Mouse (Mus musculus) leukemia stem cell, adult 10-12 weeks (primary cell): ENCODE results near the gene Tdrd9. TPM values are rescaled to one million over a fixed set of nuclear protein-coding genes. Genes with fewer than 3 reads are reported as not detected.

Experiments used
- polyA plus RNA-seq: library from polyadenylated mRNA; stranded (reverse); fragments of >175 nt; gene quantifications from 2 replicates; pipeline ENCODE4 v1.2.3, GENCODE M21; 2012; ENCODE audit warnings: low replicate concordance

The Tdrd9 gene
- not detected in 2 replicates for polyA plus RNA-seq

GRCm38 (mm10) chr12:111971231-111971686, at the start of gene Tdrd9:
Tdrd9 (plus strand) TSS chr12:111971559.

DNA sequence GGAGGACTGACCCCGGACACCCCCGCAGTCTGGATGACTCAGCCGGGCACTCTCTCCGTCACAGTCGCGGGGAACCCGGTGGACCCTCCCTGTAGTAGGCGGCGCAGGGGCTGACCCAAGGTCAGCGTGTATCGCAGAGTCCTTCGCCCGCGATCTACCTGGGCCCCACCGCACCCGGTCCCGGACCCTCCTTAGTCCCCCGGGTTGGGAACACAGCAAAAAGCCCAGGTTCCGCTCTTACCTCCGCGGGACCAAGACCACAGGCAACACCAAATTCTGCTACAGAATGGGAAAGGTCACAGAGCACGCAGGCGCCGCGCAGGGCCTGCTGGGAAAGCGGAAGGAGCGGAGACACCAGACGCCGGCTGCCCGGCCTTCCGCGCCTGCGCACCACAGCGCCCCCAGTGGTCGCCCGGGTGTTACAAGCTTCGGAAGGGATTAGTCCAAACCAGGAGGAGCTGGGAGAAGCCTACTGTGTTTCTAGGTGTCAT, 4.6 kb upstream of the Tdrd9 start, which contains the start of gene Atp5mpl:
Gene Atp5mpl, minus strand, starts transcription at position 295 of the 491 bp plus-strand sequence.

GRCm38 (mm10) chr12:111980887-111981367, 9.6 kb downstream of the Tdrd9 start, which contains the start of gene Rd3l:
Rd3l (minus strand) TSS chr12:111981317.

DNA sequence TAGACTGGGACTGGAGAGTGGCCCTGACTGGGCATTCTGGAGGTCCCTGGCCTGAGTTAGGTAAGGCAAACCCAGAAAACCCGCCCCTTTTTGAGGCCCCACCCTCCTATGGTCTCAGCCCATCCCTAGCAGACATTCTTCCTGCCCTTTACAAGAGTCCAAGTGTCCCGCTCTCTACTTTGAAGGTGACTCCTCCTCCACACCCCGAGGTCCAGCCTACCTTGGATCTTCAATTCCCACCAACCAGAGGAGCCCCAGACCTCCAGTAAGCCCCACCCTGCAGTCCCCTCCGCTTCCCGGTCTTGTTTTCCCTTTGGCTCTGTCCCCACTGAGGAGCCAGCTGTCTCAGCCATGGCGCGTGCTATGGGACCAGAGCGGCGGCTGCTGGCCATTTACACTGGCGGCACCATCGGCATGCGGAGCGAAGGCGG, 135.2 kb downstream of the Tdrd9 start, which contains the start of gene Aspg:
Gene Aspg, plus strand, starts transcription at position 139 of the 431 bp plus-strand sequence.

Other genes starting within 250 kb of the Tdrd9 start
- 35.1 and 44.2 TPM in 2 replicates for gene Klc1, start 212.7 kb upstream of the Tdrd9 start, polyA plus RNA-seq
- gene Xrcc3, start 157.7 kb upstream of the Tdrd9 start, polyA plus RNA-seq = 2.6 and 13.1 TPM in 2 replicates
- gene Zfyve21, start 157.4 kb upstream of the Tdrd9 start, polyA plus RNA-seq = 5.0 and 5.1 TPM in 2 replicates
- gene Ppp1r13b, start 63.4 kb upstream of the Tdrd9 start, polyA plus RNA-seq = 8.9 and 12.6 TPM in 2 replicates
- 9.4 and 13.0 TPM in 2 replicates for gene Atp5mpl, start 4.6 kb upstream of the Tdrd9 start, polyA plus RNA-seq
- not detected in 2 replicates for gene Rd3l, start 9.8 kb downstream of the Tdrd9 start, polyA plus RNA-seq
- gene Aspg, start 135.1 kb downstream of the Tdrd9 start, polyA plus RNA-seq = not detected in 2 replicates
- 0.54 and 0.64 TPM in 2 replicates for gene Kif26a, start 174.6 kb downstream of the Tdrd9 start, polyA plus RNA-seq